Mouse (Mus musculus) A20 (cell line): ENCODE data around the gene Map1b.

Source experiments
- DNase-seq: peaks from one replicate; pipeline ENCODE4 v3.0.0-alpha.2; 2011; ENCODE audit warnings: low read depth, low spot score

Map1b gene

GRCm38 (mm10) chr13:99489998-99490397, 26.3 kb downstream of the Map1b start:
- no peak for DNase-seq

- DNase-seq: no peak
Measured at GRCm38 (mm10) chr13:99489175-99489574, 27.2 kb downstream of the Map1b start.

GRCm38 (mm10) chr13:99485861-99486260, 30.5 kb downstream of the Map1b start:
- no peak for DNase-seq

- no peak for DNase-seq
Measured at GRCm38 (mm10) chr13:99485331-99485733, 31.0 kb downstream of the Map1b start.

- no peak for DNase-seq
Measured at GRCm38 (mm10) chr13:99484905-99485304, 31.4 kb downstream of the Map1b start.

- no peak for DNase-seq
Measured at GRCm38 (mm10) chr13:99483433-99483832, 32.9 kb downstream of the Map1b start.

- DNase-seq: no peak
Measured at GRCm38 (mm10) chr13:99475488-99475887, 40.9 kb downstream of the Map1b start.

GRCm38 (mm10) chr13:99475033-99475432, 41.3 kb downstream of the Map1b start:
- no peak for DNase-seq

GRCm38 (mm10) chr13:99474108-99474507, 42.2 kb downstream of the Map1b start:
- DNase-seq: no peak

- DNase-seq: no peak
Measured at GRCm38 (mm10) chr13:99472028-99472427, 44.3 kb downstream of the Map1b start.

- no peak for DNase-seq
Measured at GRCm38 (mm10) chr13:99470084-99470483, 46.3 kb downstream of the Map1b start.

- no peak for DNase-seq
Measured at GRCm38 (mm10) chr13:99468267-99468666, 48.1 kb downstream of the Map1b start.

- no peak for DNase-seq
Measured at GRCm38 (mm10) chr13:99466811-99467315, 49.5 kb downstream of the Map1b start.

- DNase-seq: no peak
Measured at GRCm38 (mm10) chr13:99466064-99466463, 50.3 kb downstream of the Map1b start.

- no peak for DNase-seq
Measured at GRCm38 (mm10) chr13:99464551-99464950, 51.8 kb downstream of the Map1b start.

GRCm38 (mm10) chr13:99461886-99462285, 54.5 kb downstream of the Map1b start:
- no peak for DNase-seq

- DNase-seq: no peak
Measured at GRCm38 (mm10) chr13:99459612-99460011, 56.7 kb downstream of the Map1b start.

GRCm38 (mm10) chr13:99458658-99459386, 57.5 kb downstream of the Map1b start:
- DNase-seq: no peak

- DNase-seq: no peak
Measured at GRCm38 (mm10) chr13:99454977-99455376, 61.4 kb downstream of the Map1b start.

GRCm38 (mm10) chr13:99452444-99452843, 63.9 kb downstream of the Map1b start:
- DNase-seq: no peak

GRCm38 (mm10) chr13:99451276-99451675, 65.1 kb downstream of the Map1b start:
- no peak for DNase-seq

GRCm38 (mm10) chr13:99450766-99451165, 65.6 kb downstream of the Map1b start:
- no peak for DNase-seq

GRCm38 (mm10) chr13:99449547-99449946, 66.8 kb downstream of the Map1b start:
- no peak for DNase-seq

- no peak for DNase-seq
Measured at GRCm38 (mm10) chr13:99448278-99448677, 68.1 kb downstream of the Map1b start.
